Mouse (Mus musculus) kidney, adult 2 months (tissue): ENCODE measurements at regions not wholly inside any gene's neighbourhood (a gene's known extent, or its start where the extent isn't known, plus 50 kb on each side); places are given as distances from the start of the nearest gene placed in this dataset.

Experiments
- CTCF ChIP-seq: fragments of 200-500 bp; conservative IDR thresholded peaks from 2 replicates; pipeline ENCODE4 v1.5.1; 2011; ENCODE audit warnings: low read depth, mild to moderate bottlenecking, control low read depth, low read length, moderate library complexity, mixed read lengths; ENCODE audit not compliant: insufficient read depth, insufficient read length
- POLR2A ChIP-seq: fragments of 200-500 bp; IDR thresholded peaks from one replicate; pipeline ENCODE4 v1.6.1; 2011; ENCODE audit warnings: low read depth, low read length, control low read depth

GRCm38 (mm10) chr10:123875882-123876281 is 612.1 kb downstream of the Fam19a2 start:
- TF ChIP-seq POLR2A (no peak), CTCF (no peak)
